Mouse (Mus musculus): ENCODE data around the gene Rtn1. TPM values are rescaled to one million over a fixed set of nuclear protein-coding genes. Genes with fewer than 3 reads are reported as not detected.

Rtn1 gene
- polyA plus RNA-seq, 1 experiment from 2014 or later: 3.6 TPM

GRCm38 (mm10) chr12:72257000-72257399 is 151.9 kb downstream of the Rtn1 start:
- H3K27ac ChIP-seq (ENCODE audit: low read depth, low read length): no peak overlapping the region
- ATAC-seq (ENCODE audit: low FRiP score, low TSS enrichment): no peak
- H3K4me2 ChIP-seq (replicated peaks; ENCODE audit: low read depth, low read length): no peak overlapping the region
- H3K27me3 ChIP-seq (ENCODE audit: control insufficient read depth, insufficient read depth, low read length): no peaks in the 10 kb centered on the region
- no peak overlapping the region for H3K4me3 ChIP-seq (ENCODE audit: low read length)
- 76% methylated on average over 6 of the region's 6 CpGs for WGBS
- no peaks in the 10 kb centered on the region for H3K4me1 ChIP-seq (ENCODE audit: control insufficient read depth, insufficient read depth, low read length)
- no peaks in the 10 kb centered on the region for H3K36me3 ChIP-seq (ENCODE audit: control insufficient read depth, insufficient read depth, low read length)
- H3K9ac ChIP-seq (ENCODE audit: low read depth, low read length): no peak overlapping the region
- H3K9me3 ChIP-seq (ENCODE audit: control insufficient read depth, low read length): 0 out of 2 replicates have a peak, but pooled peaks cover 2% of the 10 kb centered on the region

- Histone ChIP-seq H3K36me3 (ENCODE audit: control insufficient read depth, insufficient read depth, low read length) (no peaks in the 10 kb centered on the region), H3K4me3 (ENCODE audit: low read length) (no peak overlapping the region), H3K4me2 (replicated peaks; ENCODE audit: low read depth, low read length) (no peak overlapping the region), H3K27me3 (ENCODE audit: control insufficient read depth, insufficient read depth, low read length) (no peaks in the 10 kb centered on the region), H3K9ac (ENCODE audit: low read depth, low read length) (no peak overlapping the region), H3K9me3 (ENCODE audit: control insufficient read depth, low read length) (no peaks in the 10 kb centered on the region; the same call in 1 of the 2 replicates), H3K27ac (ENCODE audit: low read depth, low read length) (no peak overlapping the region), H3K4me1 (ENCODE audit: control insufficient read depth, insufficient read depth, low read length) (no peaks in the 10 kb centered on the region)
- no peak for ATAC-seq (ENCODE audit: low FRiP score, low TSS enrichment)
- WGBS: 73% methylated on average over 3 of the region's 3 CpGs
Measured at GRCm38 (mm10) chr12:72253040-72253439, 155.8 kb downstream of the Rtn1 start.

GRCm38 (mm10) chr12:72251890-72252445 is 156.9 kb downstream of the Rtn1 start:
- no peaks in the 10 kb centered on the region for H3K4me1 ChIP-seq (ENCODE audit: control insufficient read depth, insufficient read depth, low read length)
- H3K9ac ChIP-seq (ENCODE audit: low read depth, low read length): no peak overlapping the region
- H3K27ac ChIP-seq (ENCODE audit: low read depth, low read length): no peak overlapping the region
- H3K27me3 ChIP-seq (ENCODE audit: control insufficient read depth, insufficient read depth, low read length): no peaks in the 10 kb centered on the region
- no peak for ATAC-seq (ENCODE audit: low FRiP score, low TSS enrichment)
- H3K4me3 ChIP-seq (ENCODE audit: low read length): no peak overlapping the region
- H3K9me3 ChIP-seq (ENCODE audit: control insufficient read depth, low read length): no peaks in the 10 kb centered on the region; the same call in 1 of the 2 replicates
- WGBS: 80% methylated on average over 10 of the region's 10 CpGs
- no peaks in the 10 kb centered on the region for H3K36me3 ChIP-seq (ENCODE audit: control insufficient read depth, insufficient read depth, low read length)
- H3K4me2 ChIP-seq (replicated peaks; ENCODE audit: low read depth, low read length): no peak overlapping the region

- Histone ChIP-seq H3K4me1 (ENCODE audit: control insufficient read depth, insufficient read depth, low read length) (no peaks in the 10 kb centered on the region), H3K9ac (ENCODE audit: low read depth, low read length) (no peak overlapping the region), H3K36me3 (ENCODE audit: control insufficient read depth, insufficient read depth, low read length) (no peaks in the 10 kb centered on the region), H3K4me2 (replicated peaks; ENCODE audit: low read depth, low read length) (no peak overlapping the region), H3K4me3 (ENCODE audit: low read length) (no peak overlapping the region), H3K27me3 (ENCODE audit: control insufficient read depth, insufficient read depth, low read length) (no peaks in the 10 kb centered on the region), H3K9me3 (ENCODE audit: control insufficient read depth, low read length) (no peaks in the 10 kb centered on the region; the same call in 1 of the 2 replicates), H3K27ac (ENCODE audit: low read depth, low read length) (no peak overlapping the region)
- WGBS: 98% methylated on average over 1 of the region's 1 CpGs
- no peak for ATAC-seq (ENCODE audit: low FRiP score, low TSS enrichment)
Measured at GRCm38 (mm10) chr12:72244951-72245350, 163.9 kb downstream of the Rtn1 start.

- Histone ChIP-seq H3K27me3 (ENCODE audit: control insufficient read depth, insufficient read depth, low read length) (peaks cover 9% of the 10 kb centered on the region; the same call in 1 of the 2 replicates), H3K4me2 (replicated peaks; ENCODE audit: low read depth, low read length) (no peak overlapping the region), H3K9me3 (ENCODE audit: control insufficient read depth, low read length) (no peaks in the 10 kb centered on the region), H3K36me3 (ENCODE audit: control insufficient read depth, insufficient read depth, low read length) (no peaks in the 10 kb centered on the region), H3K27ac (ENCODE audit: low read depth, low read length) (no peak overlapping the region), H3K9ac (ENCODE audit: low read depth, low read length) (no peak overlapping the region), H3K4me3 (ENCODE audit: low read length) (no peak overlapping the region), H3K4me1 (ENCODE audit: control insufficient read depth, insufficient read depth, low read length) (no peaks in the 10 kb centered on the region)
- ATAC-seq (ENCODE audit: low FRiP score, low TSS enrichment): no peak
- 68% methylated on average over 6 of the region's 6 CpGs for WGBS
Measured at GRCm38 (mm10) chr12:72242807-72243206, 166.0 kb downstream of the Rtn1 start.

GRCm38 (mm10) chr12:72240506-72240905 is 168.3 kb downstream of the Rtn1 start:
- Histone ChIP-seq H3K4me2 (replicated peaks; ENCODE audit: low read depth, low read length) (no peak overlapping the region), H3K36me3 (ENCODE audit: control insufficient read depth, insufficient read depth, low read length) (no peaks in the 10 kb centered on the region), H3K9ac (ENCODE audit: low read depth, low read length) (no peak overlapping the region), H3K4me1 (ENCODE audit: control insufficient read depth, insufficient read depth, low read length) (peaks cover 3% of the 10 kb centered on the region; the same call in 1 of the 2 replicates), H3K27me3 (ENCODE audit: control insufficient read depth, insufficient read depth, low read length) (peaks cover 26% of the 10 kb centered on the region), H3K9me3 (ENCODE audit: control insufficient read depth, low read length) (no peaks in the 10 kb centered on the region), H3K4me3 (ENCODE audit: low read length) (no peak overlapping the region), H3K27ac (ENCODE audit: low read depth, low read length) (no peak overlapping the region)
- no peak for ATAC-seq (ENCODE audit: low FRiP score, low TSS enrichment)

- Histone ChIP-seq H3K9ac (ENCODE audit: low read depth, low read length) (no peak overlapping the region), H3K4me2 (replicated peaks; ENCODE audit: low read depth, low read length) (no peak overlapping the region), H3K4me3 (ENCODE audit: low read length) (no peak overlapping the region), H3K27ac (ENCODE audit: low read depth, low read length) (no peak overlapping the region), H3K36me3 (ENCODE audit: control insufficient read depth, insufficient read depth, low read length) (no peaks in the 10 kb centered on the region), H3K9me3 (ENCODE audit: control insufficient read depth, low read length) (no peaks in the 10 kb centered on the region), H3K4me1 (ENCODE audit: control insufficient read depth, insufficient read depth, low read length) (peaks cover 3% of the 10 kb centered on the region; the same call in 1 of the 2 replicates), H3K27me3 (ENCODE audit: control insufficient read depth, insufficient read depth, low read length) (peaks cover 30% of the 10 kb centered on the region)
- WGBS: 45% methylated on average over 12 of the region's 12 CpGs
- ATAC-seq (ENCODE audit: low FRiP score, low TSS enrichment): no peak
Measured at GRCm38 (mm10) chr12:72239230-72239894, 169.5 kb downstream of the Rtn1 start.

GRCm38 (mm10) chr12:72237251-72237650 is 171.6 kb downstream of the Rtn1 start:
- peaks cover 3% of the 10 kb centered on the region; the same call in 1 of the 2 replicates for H3K4me1 ChIP-seq (ENCODE audit: control insufficient read depth, insufficient read depth, low read length)
- WGBS: 85% methylated on average over 2 of the region's 2 CpGs
- H3K36me3 ChIP-seq (ENCODE audit: control insufficient read depth, insufficient read depth, low read length): no peaks in the 10 kb centered on the region
- ATAC-seq (ENCODE audit: low FRiP score, low TSS enrichment): no peak
- H3K27ac ChIP-seq (ENCODE audit: low read depth, low read length): no peak overlapping the region
- no peaks in the 10 kb centered on the region for H3K9me3 ChIP-seq (ENCODE audit: control insufficient read depth, low read length)
- no peak overlapping the region for H3K9ac ChIP-seq (ENCODE audit: low read depth, low read length)
- peak overlapping the region; percentile 83; the same call in 1 of the 2 replicates for H3K4me2 ChIP-seq (replicated peaks; ENCODE audit: low read depth, low read length)
- peak overlapping the region; percentile 49; the same call in 1 of the 2 replicates for H3K4me3 ChIP-seq (ENCODE audit: low read length)
- H3K27me3 ChIP-seq (ENCODE audit: control insufficient read depth, insufficient read depth, low read length): peaks cover 30% of the 10 kb centered on the region

GRCm38 (mm10) chr12:72236564-72237011 is 172.3 kb downstream of the Rtn1 start:
- Histone ChIP-seq H3K36me3 (ENCODE audit: control insufficient read depth, insufficient read depth, low read length) (no peaks in the 10 kb centered on the region), H3K9ac (ENCODE audit: low read depth, low read length) (peak overlapping the region; percentile 51), H3K9me3 (ENCODE audit: control insufficient read depth, low read length) (no peaks in the 10 kb centered on the region), H3K4me2 (replicated peaks; ENCODE audit: low read depth, low read length) (peak overlapping the region; percentile 83), H3K27me3 (ENCODE audit: control insufficient read depth, insufficient read depth, low read length) (peaks cover 30% of the 10 kb centered on the region), H3K27ac (ENCODE audit: low read depth, low read length) (no peak overlapping the region), H3K4me1 (ENCODE audit: control insufficient read depth, insufficient read depth, low read length) (peaks cover 3% of the 10 kb centered on the region; the same call in 1 of the 2 replicates), H3K4me3 (ENCODE audit: low read length) (peak overlapping the region; percentile 49)
- under 1% methylated on average over 56 of the region's 56 CpGs for WGBS
- peak; percentile 96 for ATAC-seq (ENCODE audit: low FRiP score, low TSS enrichment)
